Mouse (Mus musculus) cerebellum, adult 2 months (tissue): Measurements from ENCODE around the gene Gorasp1.

ENCODE experiments used
- CTCF ChIP-seq: fragments of 200-500 bp; IDR thresholded peaks from 2 replicates; pipeline ENCODE4 v1.5.1; 2011; ENCODE audit warnings: low read depth, mild to moderate bottlenecking, control low read depth, low read length, moderate library complexity, borderline replicate concordance; ENCODE audit not compliant: insufficient read depth
- POLR2A ChIP-seq: fragments of 200-500 bp; IDR thresholded peaks from 2 replicates; pipeline ENCODE4 v1.6.1; 2011; ENCODE audit warnings: low read length, control low read depth, borderline replicate concordance; ENCODE audit not compliant: insufficient read depth

DNA sequence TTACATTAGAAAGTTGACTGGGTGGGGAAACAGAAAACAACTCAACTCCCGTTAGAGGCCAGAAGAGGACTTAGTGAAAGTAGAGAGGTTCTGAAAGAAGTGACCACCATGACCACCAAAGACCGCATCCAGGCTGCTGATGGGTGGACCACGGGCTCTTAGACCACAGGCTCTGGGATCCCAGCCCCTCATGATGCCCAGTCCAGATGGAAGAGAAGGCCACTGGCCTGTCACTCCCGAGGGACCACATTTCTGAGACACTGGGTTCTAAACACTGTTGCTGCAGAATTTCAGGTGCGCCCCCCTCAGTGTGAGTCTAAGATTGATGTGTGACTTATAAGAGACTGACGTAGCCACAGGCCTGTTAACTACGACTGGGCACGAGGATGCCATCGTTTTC, 47.9 kb downstream of the Gorasp1 start:
- TF ChIP-seq CTCF: no peak
- no peak for TF ChIP-seq POLR2A
